Mouse (Mus musculus): ENCODE measurements around the gene Sstr3. TPM values are rescaled to one million over a fixed set of nuclear protein-coding genes. Genes with fewer than 3 reads are reported as not detected.
A peak's percentile ranks its signal among the peaks of the same experiment; 100 is the strongest.

The Sstr3 gene
- not detected in 2 replicates for total RNA-seq (2017)

DNA sequence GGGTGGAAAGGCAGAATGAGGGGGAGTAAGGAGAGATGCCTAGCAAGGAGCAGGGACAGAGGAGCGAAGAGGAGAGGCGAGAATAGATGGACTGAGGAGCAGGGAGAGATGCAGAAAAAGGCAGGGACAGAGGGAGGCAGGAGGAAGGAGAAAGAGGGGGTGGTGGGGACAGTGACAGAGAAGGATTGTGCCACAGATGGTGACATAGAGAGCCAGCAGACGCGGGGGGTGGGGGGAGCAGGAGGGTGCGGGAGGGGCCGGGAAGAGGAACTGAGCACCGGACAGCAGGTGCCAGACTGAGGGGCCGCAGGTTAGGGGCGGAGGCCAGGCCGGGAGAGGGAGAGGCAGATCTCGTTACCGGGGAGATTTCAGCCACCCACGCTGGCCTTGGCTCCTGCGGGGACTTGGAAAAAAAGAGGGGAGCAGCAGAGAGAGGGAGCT, at the start of gene Sstr3:
TSS of gene Sstr3 (minus strand) at position 125 of the 441 bp plus-strand sequence.
- no peak for ATAC-seq (ENCODE audit: extremely low read depth, insufficient number of reproducible peaks, low FRiP score, poor library complexity, severe bottlenecking)

DNA sequence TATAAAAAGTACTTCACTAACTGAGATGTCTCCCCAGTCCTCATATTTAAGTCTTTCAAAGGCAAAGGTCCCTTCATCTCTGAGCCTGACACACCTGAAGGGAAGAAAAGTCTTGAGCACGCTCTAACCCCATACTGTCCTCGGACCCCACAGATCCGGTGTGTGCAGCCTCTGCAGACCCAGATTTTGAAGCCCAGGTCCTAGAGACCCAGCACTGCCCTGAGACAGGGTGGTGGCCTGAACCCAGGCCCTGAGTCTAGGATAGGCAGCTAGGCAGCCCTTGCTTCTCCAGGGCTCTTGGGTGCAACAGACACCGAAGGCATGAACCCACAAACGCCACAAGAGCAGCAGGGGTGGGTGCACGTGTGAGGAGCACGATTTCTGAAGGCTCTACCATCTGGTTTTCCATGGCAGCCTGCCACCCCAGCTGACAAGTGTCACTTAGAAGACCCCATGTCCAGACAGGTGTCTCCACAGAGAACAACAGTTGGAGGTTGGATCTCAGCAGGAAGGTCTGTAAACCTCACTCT, 49.5 kb upstream of the Sstr3 start:
- no peak for ATAC-seq (ENCODE audit: extremely low read depth, insufficient number of reproducible peaks, low FRiP score, poor library complexity, severe bottlenecking)

DNA sequence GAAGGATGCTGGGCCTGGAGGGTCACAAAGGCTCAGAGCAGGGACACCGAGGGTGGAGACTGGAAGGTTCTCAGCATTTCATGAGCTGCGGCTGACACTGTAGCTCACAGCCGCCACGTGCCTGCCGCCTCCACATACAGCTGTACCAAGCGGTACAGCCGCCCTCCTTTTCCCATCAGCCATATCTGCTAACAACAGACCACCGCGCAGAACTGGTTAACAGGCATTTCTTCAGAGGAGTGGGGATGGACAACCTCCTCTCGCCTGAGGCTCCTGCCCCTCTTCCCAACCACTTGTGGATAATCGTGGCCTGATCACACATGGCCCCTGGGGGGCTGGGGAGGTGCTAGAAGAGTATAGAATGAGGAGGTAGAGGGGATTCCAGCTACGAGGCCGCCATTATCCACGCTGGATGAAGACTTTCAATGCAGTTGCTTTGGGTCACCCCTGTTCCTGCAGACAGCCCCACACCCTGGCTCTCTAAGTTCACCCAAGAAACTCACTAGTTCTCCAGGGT, 48.0 kb upstream of the Sstr3 start:
- ATAC-seq (ENCODE audit: extremely low read depth, insufficient number of reproducible peaks, low FRiP score, poor library complexity, severe bottlenecking), result no peak

DNA sequence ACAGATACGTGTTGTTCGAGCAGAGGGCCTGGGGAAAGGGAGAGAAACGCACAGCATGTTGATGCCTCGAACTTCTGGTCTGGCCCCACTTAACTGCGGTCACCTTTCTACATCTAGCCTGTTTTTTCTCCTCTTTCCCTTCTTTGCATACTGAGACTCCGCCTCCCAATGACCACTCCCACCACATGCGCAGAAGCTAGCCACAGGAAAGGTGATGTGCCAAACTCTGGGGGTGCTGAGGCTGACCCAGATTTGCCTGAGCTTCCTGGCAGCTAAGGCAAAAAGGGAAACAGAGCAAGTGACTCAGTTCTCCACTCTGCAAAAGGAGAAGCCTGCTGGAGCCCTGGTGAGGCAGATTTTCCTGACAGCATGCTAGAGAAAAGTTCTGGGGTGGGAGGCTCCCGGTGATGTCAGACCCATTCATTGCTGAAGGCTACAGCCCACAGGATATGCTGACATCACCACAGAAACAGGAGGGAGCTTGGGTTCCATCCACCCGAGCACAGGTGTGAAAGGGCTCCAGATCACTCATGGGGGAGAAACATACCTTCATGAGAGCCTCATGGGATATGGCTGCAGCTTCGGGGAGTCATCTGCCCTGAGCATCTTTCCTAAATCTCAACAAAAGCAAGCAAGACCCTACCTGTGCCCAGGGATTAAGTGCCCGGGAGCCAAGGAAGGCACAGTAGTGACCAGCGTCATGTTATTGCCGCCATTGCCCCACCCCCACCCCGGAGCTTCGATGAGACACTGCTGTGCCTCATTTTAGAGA, 47.4 kb upstream of the Sstr3 start:
- ATAC-seq (ENCODE audit: extremely low read depth, insufficient number of reproducible peaks, low FRiP score, poor library complexity, severe bottlenecking), result peak; percentile 68

DNA sequence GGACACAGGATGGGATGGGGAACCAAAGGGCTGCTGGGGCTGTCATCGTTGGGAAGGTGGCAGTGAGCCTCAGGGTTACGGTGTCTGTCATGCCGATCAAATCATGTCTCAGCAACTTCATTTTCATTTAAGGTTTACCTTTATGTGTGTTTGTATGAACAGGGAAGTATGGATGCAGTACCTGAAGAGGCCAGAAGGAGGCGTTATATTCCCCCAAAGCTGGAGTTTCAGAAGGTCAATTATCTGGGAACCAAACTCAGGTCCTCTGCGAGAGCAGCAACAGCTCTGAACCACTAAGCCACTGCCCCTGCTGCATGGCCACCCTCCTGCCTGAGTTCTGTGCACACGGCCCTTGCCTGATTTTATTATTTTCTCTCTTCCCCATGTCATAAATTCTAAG, 46.3 kb upstream of the Sstr3 start:
- no peak for ATAC-seq (ENCODE audit: extremely low read depth, insufficient number of reproducible peaks, low FRiP score, poor library complexity, severe bottlenecking)

DNA sequence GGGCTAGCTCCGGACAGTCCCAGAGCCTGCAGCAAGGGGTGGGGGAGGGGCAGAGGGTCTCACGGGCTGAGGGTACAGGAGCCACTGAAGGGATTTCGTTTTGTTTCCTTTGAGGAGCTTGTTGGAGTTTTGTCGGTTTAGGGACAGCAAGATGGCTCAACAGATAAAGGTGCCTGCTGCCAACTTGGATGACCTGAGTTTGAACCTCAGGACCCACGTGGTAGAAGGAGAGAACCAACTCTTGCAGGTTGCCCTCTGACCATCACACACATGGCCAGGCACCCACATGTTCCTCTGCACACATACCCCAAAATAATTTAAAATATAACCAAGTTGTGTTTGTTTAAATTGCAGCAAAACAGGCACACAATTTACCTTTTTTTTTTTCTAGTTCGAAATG, 45.5 kb upstream of the Sstr3 start:
- ATAC-seq (ENCODE audit: extremely low read depth, insufficient number of reproducible peaks, low FRiP score, poor library complexity, severe bottlenecking), result no peak

DNA sequence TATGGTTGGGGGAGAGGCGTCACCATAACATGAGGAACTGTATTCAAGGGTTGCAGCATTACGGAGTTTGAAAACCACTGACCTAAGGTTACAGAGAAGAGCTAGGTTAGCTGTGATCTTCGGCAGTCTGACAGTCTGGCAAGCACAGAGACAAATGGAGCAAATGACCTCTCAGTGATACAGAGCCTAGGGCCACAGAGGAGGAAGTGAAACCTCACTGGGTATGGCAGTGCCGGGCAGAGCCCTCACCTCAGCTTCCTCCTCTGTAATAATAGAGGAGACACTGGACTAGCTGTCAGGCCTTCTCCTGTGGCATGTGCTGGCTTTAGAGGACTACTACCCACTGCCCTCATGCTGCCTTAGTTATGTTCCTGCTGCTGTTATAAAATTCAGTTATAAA, 44.4 kb upstream of the Sstr3 start:
- peak; percentile 71 for ATAC-seq (ENCODE audit: extremely low read depth, insufficient number of reproducible peaks, low FRiP score, poor library complexity, severe bottlenecking)

DNA sequence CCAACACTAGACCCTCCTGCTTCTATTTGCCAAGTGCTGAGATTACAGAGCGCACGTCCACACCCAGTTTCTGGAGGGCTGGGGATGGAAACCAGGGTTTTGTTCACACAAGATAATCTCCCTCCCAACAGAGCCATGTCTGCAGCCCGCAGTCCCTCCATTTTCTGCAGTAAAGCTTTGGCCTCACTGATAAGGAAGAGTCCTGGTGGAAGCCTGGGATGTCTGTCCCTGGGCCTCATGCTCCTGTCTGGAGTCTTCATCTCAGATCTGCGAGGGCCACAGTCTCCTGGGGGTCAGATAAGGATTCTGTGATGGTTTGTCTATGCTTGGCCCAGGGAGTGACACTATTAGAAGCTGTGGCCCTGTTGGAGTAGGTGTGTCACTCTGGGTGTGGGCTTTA, 43.6 kb upstream of the Sstr3 start:
- no peak for ATAC-seq (ENCODE audit: extremely low read depth, insufficient number of reproducible peaks, low FRiP score, poor library complexity, severe bottlenecking)

DNA sequence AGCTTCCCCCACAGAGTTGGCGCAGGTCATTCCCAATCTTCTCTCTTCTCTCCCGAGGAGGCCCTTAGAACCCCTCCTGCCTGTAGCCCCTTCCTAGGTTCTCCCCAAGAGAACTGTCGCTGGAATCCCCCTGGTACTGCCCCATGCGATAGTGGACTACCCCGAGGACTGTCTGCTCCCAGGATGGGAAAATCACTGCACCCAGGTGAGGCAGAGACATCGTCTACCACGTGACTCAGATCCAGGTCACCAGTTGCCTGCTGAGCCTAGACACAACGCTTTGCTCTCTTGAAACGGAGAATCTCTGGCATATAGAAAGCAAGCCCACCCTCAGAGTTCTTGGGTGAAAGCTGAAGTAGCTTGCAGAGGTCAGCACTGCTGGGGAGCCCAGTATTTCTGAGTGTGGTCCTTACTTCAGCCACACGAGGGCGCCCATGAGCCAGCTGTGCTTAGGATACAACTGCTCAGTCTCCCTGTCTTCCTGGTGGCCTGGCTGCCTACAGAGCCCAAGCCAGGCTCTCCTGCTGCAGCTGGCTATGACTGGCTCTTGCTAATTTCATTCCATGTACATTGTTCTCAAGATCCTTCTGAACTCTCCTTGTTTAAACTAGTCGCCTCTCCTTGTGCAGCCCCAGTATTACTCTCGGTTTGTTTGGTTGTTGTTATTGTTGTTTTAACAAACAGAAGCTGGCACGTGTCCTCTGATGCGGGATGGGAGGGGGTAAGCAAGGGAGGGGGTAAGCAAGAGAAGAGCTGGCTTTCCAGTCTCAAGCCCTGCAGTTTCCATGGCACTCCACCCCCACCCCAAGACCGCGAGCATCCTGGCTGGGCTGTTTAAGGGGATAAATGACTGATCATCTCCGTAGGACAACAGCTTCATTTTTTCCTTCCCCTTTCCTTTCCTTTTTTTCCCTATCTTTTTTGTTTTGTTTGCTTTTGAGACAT, 42.8 kb upstream of the Sstr3 start:
- ATAC-seq (ENCODE audit: extremely low read depth, insufficient number of reproducible peaks, low FRiP score, poor library complexity, severe bottlenecking), result peak; percentile 54

DNA sequence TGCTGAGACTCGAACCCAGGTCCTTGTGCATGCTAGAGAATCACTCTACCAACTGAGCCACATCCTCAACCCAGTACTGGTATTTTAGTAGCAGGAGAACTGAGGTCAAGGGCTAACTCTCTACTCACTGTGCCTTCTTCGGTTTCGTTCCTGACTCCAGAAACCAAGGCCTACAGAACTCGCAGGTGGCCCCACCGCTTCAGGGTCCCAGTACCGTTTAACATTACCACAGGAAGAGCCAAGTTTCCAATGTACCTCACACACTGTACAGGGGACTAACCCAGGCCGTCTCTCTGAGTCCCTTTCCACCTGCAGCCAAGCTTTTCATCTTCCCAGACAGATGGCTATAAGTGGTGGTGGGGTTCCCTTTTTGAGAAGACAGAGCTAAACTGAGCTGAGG, 40.9 kb upstream of the Sstr3 start:
- no peak for ATAC-seq (ENCODE audit: extremely low read depth, insufficient number of reproducible peaks, low FRiP score, poor library complexity, severe bottlenecking)

DNA sequence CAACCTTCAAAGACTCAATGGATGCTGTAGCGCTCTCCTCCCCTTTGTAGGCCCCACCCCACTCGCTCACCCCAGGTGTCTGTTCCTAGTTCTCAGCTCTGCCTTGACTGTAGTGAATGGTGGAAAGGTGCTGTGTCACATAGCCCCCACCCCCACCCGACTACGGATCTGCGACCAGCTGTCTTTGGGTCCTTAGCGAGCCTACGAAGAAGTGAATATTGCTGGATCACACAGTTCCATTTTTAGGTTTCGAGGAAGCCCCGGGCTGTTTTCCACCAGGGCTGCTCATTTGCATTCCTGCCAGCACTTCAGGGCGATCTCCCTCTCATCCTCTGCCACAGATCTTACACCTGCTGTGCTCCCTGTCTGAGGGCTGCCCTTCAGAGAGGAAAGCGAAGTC, 38.9 kb upstream of the Sstr3 start:
- no peak for ATAC-seq (ENCODE audit: extremely low read depth, insufficient number of reproducible peaks, low FRiP score, poor library complexity, severe bottlenecking)

DNA sequence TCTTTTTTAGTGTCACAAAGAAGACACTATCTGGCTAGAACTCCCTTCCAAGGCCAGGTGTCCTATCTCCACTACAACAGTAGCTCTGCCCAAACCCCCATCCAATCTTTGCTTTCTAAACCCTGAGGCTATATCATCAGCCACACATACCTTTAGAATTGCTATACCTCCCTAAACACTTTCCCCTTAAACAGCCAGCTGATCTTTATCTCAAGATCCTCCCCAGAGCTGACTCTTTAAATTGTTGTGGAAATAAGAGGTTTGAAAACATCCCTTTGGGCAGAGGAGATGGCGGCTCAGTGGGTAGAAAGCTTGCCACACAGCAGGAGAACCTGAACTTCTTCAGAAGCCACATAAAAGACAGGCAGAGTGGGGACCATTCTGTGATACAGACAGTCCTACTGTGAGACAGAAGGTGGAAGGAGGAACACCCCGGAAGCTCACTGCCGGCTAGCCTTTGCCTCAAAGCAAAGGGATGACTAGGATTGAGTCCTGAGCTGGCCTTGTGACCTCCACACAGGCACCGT, 31.9 kb upstream of the Sstr3 start:
- ATAC-seq (ENCODE audit: extremely low read depth, insufficient number of reproducible peaks, low FRiP score, poor library complexity, severe bottlenecking), result no peak

DNA sequence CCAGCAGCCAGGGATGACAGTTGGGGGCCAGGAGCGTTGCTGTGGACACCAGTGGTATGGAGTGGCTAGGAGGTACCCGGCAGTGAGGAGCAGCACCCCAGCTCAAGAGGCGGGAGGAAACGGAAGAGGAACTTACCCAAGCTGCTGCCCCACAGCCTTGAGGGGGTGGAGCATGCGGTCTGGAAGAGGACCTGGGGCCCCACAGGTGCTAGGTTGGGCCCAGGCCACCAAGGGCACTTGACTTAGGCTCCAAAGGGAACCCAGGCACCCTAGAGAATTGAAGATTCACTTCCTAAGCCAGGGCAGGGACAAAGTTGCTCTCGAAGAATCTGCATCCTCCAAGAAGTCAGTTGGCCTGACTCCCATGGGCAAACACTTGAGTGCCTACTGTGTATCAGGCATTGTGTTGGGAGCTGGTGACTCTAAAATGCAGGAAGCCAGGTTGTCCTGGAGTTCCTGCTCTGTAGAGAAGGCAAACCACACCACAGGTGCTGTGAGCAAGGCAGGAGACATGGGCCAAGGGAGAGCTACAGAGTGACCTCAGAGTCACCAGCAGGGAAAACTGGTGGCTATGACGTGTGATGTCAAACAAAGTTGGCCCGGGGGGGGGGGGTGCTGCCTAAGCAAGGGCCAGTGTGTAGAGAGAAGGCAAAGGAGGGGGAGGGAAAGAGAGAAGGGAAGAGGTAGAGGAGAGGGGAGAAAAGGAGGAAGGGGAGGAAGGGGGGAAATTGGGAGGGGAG, 28.3 kb upstream of the Sstr3 start, which contains the start of gene Rac2:
TSS of gene Rac2 (minus strand) at position 126 of the 740 bp plus-strand sequence.
- peak; percentile 74 for ATAC-seq (ENCODE audit: extremely low read depth, insufficient number of reproducible peaks, low FRiP score, poor library complexity, severe bottlenecking)

DNA sequence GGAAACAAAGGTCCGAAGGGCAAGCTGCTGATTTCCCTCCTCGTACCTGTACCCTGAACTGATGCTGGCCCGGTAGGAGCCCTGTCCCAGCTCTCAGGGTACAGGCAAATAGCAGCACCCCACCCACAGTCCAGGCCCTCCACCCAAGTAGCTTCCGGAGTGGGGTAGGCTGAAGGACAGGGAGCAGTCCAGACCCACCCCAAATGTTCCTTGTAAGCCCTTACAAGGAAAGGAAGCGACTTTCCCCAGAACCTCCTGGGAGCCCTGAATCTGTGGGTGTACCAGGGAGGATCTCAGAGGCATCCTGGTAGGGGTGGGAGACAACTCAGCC, 27.8 kb upstream of the Sstr3 start:
- no peak for ATAC-seq (ENCODE audit: extremely low read depth, insufficient number of reproducible peaks, low FRiP score, poor library complexity, severe bottlenecking)

DNA sequence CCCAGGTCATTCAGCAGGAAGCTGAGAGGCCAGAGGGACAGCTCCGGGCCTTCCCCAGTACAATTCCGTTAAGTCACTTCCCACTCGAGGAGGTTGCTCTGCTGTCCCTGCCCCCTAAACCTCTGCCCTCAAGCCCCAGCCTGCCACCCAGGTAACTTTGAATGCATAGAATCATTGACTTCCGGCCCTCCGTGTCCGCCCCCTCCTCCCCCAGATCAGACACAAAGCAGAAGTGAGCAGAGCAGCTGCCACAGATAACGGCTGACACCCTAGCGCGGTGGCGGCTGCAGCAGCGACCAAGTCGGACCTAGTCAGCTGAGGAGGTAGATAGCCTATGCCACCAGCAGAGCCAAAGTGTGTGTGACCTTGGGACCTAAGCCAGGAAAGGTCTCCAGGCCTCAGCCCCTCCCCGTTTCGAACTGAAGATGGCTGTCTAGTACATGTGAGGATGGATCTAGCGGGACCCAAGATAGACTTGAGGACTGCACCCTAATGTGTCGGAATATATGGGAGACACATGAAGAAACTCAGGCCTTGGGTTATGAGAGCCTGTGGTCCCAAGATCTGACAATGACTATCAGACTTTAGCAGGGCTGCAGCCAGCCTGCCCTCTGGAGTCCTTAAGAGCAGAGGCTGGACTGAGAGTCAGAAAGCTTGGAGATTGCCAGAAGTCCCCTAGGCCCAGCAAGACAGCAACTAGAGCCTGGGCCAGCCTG, 27.2 kb upstream of the Sstr3 start:
- ATAC-seq (ENCODE audit: extremely low read depth, insufficient number of reproducible peaks, low FRiP score, poor library complexity, severe bottlenecking), result peak; percentile 77

DNA sequence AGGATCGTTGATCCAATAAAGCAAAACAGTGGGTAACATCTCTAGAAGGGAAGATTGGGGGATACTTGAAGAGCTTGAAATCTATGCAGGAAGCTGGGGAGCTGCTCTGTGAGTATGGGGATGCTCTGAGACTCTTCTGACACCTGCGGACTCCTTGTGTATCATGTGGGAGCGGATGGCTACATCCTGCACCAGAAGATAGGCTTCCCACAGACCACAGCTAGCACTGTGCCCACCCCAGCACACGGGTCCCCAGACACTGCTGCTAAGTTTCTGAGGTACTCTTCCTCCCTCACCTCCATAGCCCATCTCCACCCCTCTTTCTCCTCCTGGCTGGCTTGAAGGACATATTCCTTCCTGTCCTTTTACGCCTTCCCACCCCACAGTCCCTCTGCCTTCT, 25.7 kb upstream of the Sstr3 start:
- ATAC-seq (ENCODE audit: extremely low read depth, insufficient number of reproducible peaks, low FRiP score, poor library complexity, severe bottlenecking), result no peak

DNA sequence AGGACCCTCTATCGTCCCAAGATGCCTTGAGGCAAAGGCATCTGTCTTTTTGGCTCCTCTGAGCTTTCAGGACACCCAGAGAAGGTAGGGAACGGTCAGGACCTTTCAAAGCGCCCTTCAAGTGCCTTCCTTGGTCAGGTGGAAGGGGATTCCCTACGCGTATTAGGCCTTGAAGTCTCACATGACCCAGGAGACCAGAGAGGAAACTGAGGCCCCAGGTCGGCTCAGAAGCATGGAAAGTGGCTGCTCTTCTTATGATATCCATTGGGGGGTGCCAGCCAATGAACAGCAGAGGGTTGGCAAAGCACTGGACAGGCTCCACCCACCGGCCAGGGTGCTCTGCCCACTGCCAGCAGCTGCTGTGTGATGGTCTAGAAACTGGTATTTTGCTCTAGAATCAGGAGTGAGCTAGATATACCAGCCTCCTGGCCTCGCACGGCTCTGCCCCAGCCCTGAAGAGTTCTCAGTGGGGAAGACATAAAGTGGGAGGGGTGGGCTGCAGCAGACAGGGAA, 23.2 kb upstream of the Sstr3 start:
- no peak for ATAC-seq (ENCODE audit: extremely low read depth, insufficient number of reproducible peaks, low FRiP score, poor library complexity, severe bottlenecking)

Data from neutrophil, adult 5-6 weeks (primary cell).